Mouse (Mus musculus) limb, embryonic 11.5 days (tissue): ENCODE results near the gene Zbtb24. TPM values are rescaled to one million over a fixed set of nuclear protein-coding genes. Genes with fewer than 3 reads are reported as not detected.
"Not testable (repeated sequence)": the region's sequence is repeated elsewhere in the genome, so short reads cannot be mapped to it uniquely, and the experiment has no call there.

ENCODE experiments used
- ATAC-seq: fragments of 200-750 bp; cut with Nextera tagmentation; 2 replicates; pipeline ENCODE4 v1.8.0; 2017; ENCODE audit warnings: low read depth; ENCODE audit not compliant: insufficient number of reproducible peaks, low FRiP score, low TSS enrichment
- DNase-seq: peaks from one replicate; pipeline ENCODE4 v3.0.0-alpha.2; 2015; ENCODE audit warnings: low spot score
- H3K27ac ChIP-seq: fragments of 300-500 bp; sonication (generic); replicated peaks from 2 replicates; pipeline ENCODE4 v1.5.1; 2014; ENCODE audit warnings: low read depth, mild to moderate bottlenecking, low read length
- H3K27me3 ChIP-seq: fragments of 300-500 bp; sonication (generic); 2 replicates; pipeline ENCODE4 v1.6.1; 2014; ENCODE audit warnings: mild to moderate bottlenecking, low read length, mixed read lengths; ENCODE audit not compliant: control insufficient read depth, insufficient read depth
- H3K36me3 ChIP-seq: fragments of 300-500 bp; sonication (generic); 2 replicates; pipeline ENCODE4 v1.6.1; 2014; ENCODE audit warnings: mild to moderate bottlenecking, low read length, moderate library complexity, mixed read lengths; ENCODE audit not compliant: control insufficient read depth, insufficient read depth
- H3K4me1 ChIP-seq: fragments of 300-500 bp; sonication (generic); 2 replicates; pipeline ENCODE4 v1.6.1; 2014; ENCODE audit warnings: low read length, mixed read lengths; ENCODE audit not compliant: control insufficient read depth, insufficient read depth
- H3K4me2 ChIP-seq: fragments of 300-500 bp; sonication (generic); 2 replicates; pipeline ENCODE4 v1.6.1; 2014; ENCODE audit warnings: low read depth, mild to moderate bottlenecking, moderate library complexity; ENCODE audit not compliant: severe bottlenecking
- H3K4me3 ChIP-seq: fragments of 300-500 bp; sonication (generic); 2 replicates; pipeline ENCODE4 v1.5.1; 2014; ENCODE audit warnings: low read depth, low read length
- H3K9ac ChIP-seq: fragments of 300-500 bp; sonication (generic); 2 replicates; pipeline ENCODE4 v1.6.1; 2014; ENCODE audit warnings: mild to moderate bottlenecking, low read length
- H3K9me3 ChIP-seq: fragments of 300-500 bp; sonication (generic); 2 replicates; pipeline ENCODE4 v1.6.1; 2016; ENCODE audit warnings: low read length; ENCODE audit not compliant: control insufficient read depth
- WGBS: fragments of 180-500 bp; shearing (Covaris S2); extraction: QIAGEN DNeasy Blood & Tissue Kit; methylation state at CpG from one replicate; pipeline ENCODE4 v1.1.7; 2014; 5-methylcytosine and 5-hydroxymethylcytosine counted together
- polyA plus RNA-seq: library from polyadenylated mRNA; unstranded; fragments of >200 nt; fragmentation: Nextera tagmentation; extraction: Ambion mirVana; gene quantifications from 2 replicates; pipeline ENCODE4 v1.2.1, GENCODE M21; 2014

The Zbtb24 gene
- 17.3 and 20.9 TPM in 2 replicates for polyA plus RNA-seq

DNA sequence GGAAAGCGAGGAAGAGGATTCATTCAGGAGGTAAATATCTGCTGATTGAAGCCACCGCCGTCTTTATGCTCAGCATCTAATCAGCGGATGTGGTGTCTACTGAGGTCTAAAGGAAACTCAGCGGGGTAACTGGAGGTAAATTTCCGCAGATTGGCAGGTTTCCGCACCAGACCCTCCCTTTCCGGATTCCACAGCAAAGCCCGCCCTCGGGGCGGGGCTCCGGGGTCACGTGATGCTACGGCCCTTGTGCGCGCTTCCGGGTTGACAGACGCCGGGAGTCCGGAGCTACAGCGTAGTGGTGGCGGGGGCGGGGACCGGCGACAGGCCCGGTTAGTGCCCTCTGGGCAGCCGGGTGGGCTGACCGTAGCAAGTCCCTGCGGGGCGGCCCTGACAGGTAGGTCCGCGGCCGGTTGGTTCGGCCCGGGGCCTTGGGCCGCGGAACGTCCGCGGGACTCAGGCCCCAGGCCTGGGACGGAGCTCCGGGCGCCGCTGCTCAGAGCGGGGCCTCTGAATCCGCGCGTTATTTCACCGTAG lies at the start of gene Zbtb24:
Zbtb24 (plus strand) TSS at position 247 of the 534 bp plus-strand sequence.
- Histone ChIP-seq H3K4me1 (no peaks in the 10 kb centered on the region), H3K9me3 (no peaks in the 10 kb centered on the region), H3K27me3 (no peaks in the 10 kb centered on the region), H3K9ac (peak within 1 kb of the TSS; percentile 77), H3K36me3 (peaks cover 4% of the 10 kb centered on the region; the same call in 1 of the 2 replicates), H3K27ac (0 out of 2 replicates have a peak within 1 kb of the TSS, but pooled peaks have one; percentile 5), H3K4me2 (peak within 1 kb of the TSS; percentile 73), H3K4me3 (peak within 1 kb of the TSS; percentile 92)
- peak; percentile 84 for ATAC-seq
- WGBS: under 1% methylated on average over 49 of the region's 49 CpGs
- peak; percentile 97 for DNase-seq

DNA sequence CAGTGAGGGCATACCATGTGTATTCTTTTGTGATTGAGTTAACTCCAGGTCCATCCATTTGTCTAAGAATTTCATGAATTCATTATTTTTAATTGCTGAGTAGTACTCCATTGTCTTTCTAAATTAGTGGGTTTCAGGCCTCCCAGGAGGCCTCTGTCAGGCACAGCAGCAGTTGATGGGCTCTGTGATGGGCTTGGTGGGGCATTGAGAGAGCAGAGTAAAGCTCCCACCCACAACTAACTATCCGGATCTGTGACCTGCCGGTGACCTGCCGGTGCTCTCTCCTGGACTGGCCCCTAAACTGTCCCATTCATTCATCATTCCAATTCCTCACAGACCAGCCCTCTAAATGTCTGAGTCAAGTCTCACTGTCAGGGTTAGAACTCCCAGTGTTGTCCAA lies 49.1 kb upstream of the Zbtb24 start:
- DNase-seq: no peak
- H3K27ac ChIP-seq: no peak overlapping the region
- ATAC-seq: no peak
- H3K27me3 ChIP-seq: no peaks in the 10 kb centered on the region
- WGBS: 85% methylated on average over 3 of the region's 3 CpGs
- no peak overlapping the region for H3K4me2 ChIP-seq
- H3K4me1 ChIP-seq: no peaks in the 10 kb centered on the region
- no peak overlapping the region for H3K9ac ChIP-seq
- H3K9me3 ChIP-seq: no peaks in the 10 kb centered on the region
- no peaks in the 10 kb centered on the region for H3K36me3 ChIP-seq
- H3K4me3 ChIP-seq: no peak overlapping the region

DNA sequence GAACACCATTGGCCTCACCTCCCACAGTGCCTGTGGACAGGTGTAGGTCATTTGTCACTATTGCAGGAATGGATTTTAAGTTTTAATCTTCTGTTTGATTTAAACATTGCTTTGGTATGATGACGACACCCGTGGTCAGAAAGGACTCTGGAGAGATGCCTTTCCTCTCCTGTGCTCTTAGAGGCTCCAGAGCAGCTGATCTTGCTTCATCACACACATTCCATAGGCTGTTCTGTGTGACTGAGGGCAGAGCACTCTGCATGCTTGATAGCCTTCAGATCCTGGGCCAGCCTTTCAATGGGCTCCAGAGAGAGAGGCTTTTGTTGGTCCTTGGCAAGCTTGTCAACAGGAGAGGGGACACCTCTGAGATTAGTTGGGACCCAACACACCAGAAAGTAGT lies 46.8 kb upstream of the Zbtb24 start:
- ATAC-seq (no peak), DNase-seq (no peak)
- Histone ChIP-seq H3K4me1 (no peaks in the 10 kb centered on the region), H3K4me2 (no peak overlapping the region), H3K36me3 (no peaks in the 10 kb centered on the region), H3K9ac (no peak overlapping the region), H3K27me3 (no peaks in the 10 kb centered on the region), H3K27ac (no peak overlapping the region), H3K9me3 (no peaks in the 10 kb centered on the region), H3K4me3 (no peak overlapping the region)
- WGBS: 79% methylated on average over 2 of the region's 2 CpGs

DNA sequence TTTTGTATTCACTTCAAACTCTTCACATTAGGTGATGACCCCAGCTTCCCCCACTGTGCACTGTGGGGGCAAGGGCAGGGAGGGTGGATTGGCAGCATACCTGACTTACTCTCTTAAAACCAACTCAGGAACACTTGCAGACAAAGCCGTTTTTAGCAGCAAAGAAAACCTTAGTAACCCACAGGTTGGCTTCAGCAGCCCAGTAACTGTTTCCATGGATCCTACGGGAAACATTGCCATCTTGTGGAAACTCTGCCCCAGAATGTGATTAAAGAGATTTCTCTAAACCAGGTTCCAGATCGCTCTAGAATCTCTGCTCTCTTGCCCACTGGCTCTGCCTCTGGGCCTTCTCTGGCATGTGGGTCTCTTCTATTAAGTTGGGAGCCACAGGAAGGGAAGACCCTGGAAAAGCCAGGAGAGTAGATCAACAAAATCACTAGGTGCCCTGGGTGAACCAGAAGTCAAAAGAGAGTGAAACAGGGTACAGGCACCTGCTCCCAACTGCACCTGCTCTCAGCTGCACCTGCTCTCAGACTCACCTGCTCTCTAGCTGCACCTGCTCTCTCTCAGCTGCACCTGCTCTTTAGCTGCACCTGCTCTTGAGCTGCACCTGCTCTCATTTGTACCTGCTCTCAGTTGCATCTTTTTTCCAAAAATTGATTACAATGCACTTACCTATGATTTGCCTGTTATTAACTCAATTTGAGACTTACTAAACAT lies 46.1 kb upstream of the Zbtb24 start:
- Histone ChIP-seq H3K9me3 (no peaks in the 10 kb centered on the region), H3K9ac (no peak overlapping the region), H3K4me1 (no peaks in the 10 kb centered on the region), H3K4me2 (no peak overlapping the region), H3K4me3 (no peak overlapping the region), H3K36me3 (no peaks in the 10 kb centered on the region), H3K27me3 (no peaks in the 10 kb centered on the region), H3K27ac (no peak overlapping the region)
- ATAC-seq (no peak), DNase-seq (no peak)
- WGBS: 39% methylated on average over 3 of the region's 3 CpGs

DNA sequence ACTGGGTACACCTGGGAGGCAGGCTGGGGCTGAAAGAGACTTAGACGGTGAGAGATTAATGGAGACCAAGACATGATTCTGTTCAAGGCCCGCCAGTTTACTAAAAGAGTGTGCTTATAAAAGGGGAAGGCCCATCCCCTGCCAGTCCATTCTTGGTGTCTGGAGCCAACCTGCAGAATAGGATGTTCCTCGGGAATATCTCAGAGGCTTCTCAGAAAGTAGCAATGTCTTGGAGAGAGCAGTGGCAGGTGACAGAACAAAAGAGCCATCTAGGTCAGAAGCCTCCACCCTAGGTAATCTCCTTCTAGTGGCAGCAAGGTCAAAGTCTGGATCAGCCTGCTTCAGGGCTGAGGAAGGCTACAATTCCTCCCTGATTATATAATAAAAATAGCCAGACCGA lies 40.0 kb upstream of the Zbtb24 start:
- not testable (repeated sequence) for H3K9ac ChIP-seq, H3K36me3 ChIP-seq, H3K4me1 ChIP-seq, H3K4me2 ChIP-seq, H3K9me3 ChIP-seq, H3K4me3 ChIP-seq, DNase-seq, ATAC-seq, H3K27me3 ChIP-seq, H3K27ac ChIP-seq
- 92% methylated on average over 4 of the region's 4 CpGs for WGBS

DNA sequence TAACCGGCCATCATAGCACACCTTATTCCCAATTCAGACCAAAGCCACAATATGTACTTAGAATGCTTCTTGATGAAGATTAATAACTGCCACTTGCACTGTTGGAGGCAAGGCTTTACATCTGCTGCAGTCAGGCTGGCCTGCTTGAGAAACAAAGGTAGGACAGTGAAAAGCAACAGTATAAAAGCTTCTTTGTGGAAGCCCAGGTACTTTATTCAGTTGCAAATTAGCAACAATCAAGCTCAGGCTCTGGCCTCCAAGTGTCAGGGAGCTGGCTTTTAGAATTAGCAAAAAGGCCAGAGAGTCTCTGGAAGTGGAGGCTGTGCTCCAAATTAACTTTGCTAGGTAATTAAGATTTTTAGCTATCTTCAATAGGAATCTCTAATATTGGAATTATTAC lies 39.4 kb upstream of the Zbtb24 start:
- not testable (repeated sequence) for H3K9ac ChIP-seq, ATAC-seq, DNase-seq, H3K4me3 ChIP-seq, H3K27ac ChIP-seq, H3K9me3 ChIP-seq, H3K36me3 ChIP-seq, H3K4me1 ChIP-seq, H3K27me3 ChIP-seq, H3K4me2 ChIP-seq
- 93% methylated on average over 1 of the region's 1 CpGs for WGBS

DNA sequence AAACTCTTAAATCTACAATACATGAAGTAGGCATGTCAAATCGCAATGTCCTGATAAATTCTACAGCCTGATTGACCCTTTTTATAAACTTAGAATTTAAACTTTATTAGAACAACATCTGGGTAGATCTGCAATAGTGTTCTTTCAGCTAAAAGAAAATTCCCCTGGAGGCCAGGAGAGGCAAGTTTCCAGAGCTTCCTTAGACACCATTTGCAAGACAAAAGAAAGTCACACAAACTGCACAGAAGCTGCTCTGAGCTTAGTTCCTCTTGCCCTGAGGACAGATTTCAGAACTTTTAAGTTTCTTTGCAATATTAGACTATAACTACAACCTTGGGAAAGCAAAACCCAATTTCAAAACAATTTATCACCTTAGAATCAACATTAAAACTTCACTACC lies 36.7 kb upstream of the Zbtb24 start:
- not testable (repeated sequence) for H3K9me3 ChIP-seq, H3K4me2 ChIP-seq, H3K36me3 ChIP-seq, H3K4me1 ChIP-seq, DNase-seq, H3K4me3 ChIP-seq, H3K27ac ChIP-seq, H3K27me3 ChIP-seq, H3K9ac ChIP-seq, ATAC-seq
- 94% methylated on average over 1 of the region's 1 CpGs for WGBS

DNA sequence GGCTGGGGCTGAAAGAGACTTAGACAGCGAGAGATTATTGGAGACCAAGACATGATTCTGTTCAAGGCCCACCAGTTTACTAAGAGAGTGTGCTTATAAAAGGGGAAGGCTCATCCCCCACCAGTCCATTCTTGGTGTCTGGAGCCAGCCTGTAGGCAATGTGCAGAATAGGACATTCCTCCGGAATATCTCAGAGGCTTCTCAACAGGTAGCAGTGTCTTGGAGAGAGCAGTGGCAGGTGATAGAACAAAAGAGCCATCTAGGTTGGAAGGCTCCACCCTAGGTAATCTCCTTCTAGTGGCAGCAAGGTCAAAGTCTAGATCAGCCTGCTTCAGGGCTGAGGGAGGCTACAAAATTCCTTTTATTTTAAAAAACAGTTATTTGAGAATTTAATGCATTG lies 34.8 kb upstream of the Zbtb24 start:
- DNase-seq, H3K36me3 ChIP-seq, H3K4me3 ChIP-seq, H3K27ac ChIP-seq, ATAC-seq, H3K4me1 ChIP-seq, H3K4me2 ChIP-seq, H3K9ac ChIP-seq, H3K27me3 ChIP-seq, H3K9me3 ChIP-seq: not testable (repeated sequence)
- WGBS: 86% methylated on average over 2 of the region's 2 CpGs
